Mouse (Mus musculus) layer of hippocampus, postnatal 36 days (tissue): ENCODE data around the gene Rspry1. TPM values are rescaled to one million over a fixed set of nuclear protein-coding genes. Genes with fewer than 3 reads are reported as not detected.
A peak's percentile ranks its signal among the peaks of the same experiment; 100 is the strongest.

Source experiments
- DNase-seq, 2 experiments: peaks; one replicate each; pipeline ENCODE4 v3.0.0; 2022
- total RNA-seq, 2 experiments: library from RNA; stranded (reverse); gene quantifications; 2 replicates each; pipeline ENCODE4 v1.2.3; 2021

The Rspry1 gene
- total RNA-seq, 2 experiments from 2014 or later = 26.1 to 27.0 TPM

- DNase-seq = no peak
These were observed 2.3 kb downstream of the Rspry1 start for GRCm38 (mm10) chr8:94604030-94604429.

GRCm38 (mm10) chr8:94607064-94607463 lies 5.3 kb downstream of the Rspry1 start:
- no peak for DNase-seq

- DNase-seq = no peak
These were observed 23.1 kb downstream of the Rspry1 start for GRCm38 (mm10) chr8:94624885-94625284.

GRCm38 (mm10) chr8:94633564-94634194 lies 31.9 kb downstream of the Rspry1 start:
- DNase-seq = no peak

GRCm38 (mm10) chr8:94634211-94634610 lies 32.5 kb downstream of the Rspry1 start:
- no peak for DNase-seq

GRCm38 (mm10) chr8:94641183-94641582 lies 39.4 kb downstream of the Rspry1 start:
- no peak for DNase-seq

DNA sequence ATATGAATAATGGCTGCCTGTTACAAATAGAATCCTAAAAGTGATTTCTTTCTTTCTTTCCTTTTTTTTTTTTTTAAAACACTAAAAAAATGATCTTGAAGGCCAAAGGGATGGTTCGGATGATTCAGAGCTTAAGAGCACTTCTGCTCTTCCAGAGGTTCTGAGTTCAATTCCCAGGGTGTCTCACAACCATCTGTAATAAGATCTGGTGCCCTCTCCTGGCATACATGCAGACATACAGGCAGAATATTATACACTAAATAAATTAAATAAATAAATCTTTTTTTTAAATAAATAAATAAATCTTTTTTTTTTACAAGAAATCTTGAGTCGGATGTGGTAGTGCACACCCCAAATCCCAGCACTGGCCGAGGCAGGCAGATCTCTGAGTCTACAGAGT lies 40.2 kb downstream of the Rspry1 start:
- DNase-seq = no peak

DNA sequence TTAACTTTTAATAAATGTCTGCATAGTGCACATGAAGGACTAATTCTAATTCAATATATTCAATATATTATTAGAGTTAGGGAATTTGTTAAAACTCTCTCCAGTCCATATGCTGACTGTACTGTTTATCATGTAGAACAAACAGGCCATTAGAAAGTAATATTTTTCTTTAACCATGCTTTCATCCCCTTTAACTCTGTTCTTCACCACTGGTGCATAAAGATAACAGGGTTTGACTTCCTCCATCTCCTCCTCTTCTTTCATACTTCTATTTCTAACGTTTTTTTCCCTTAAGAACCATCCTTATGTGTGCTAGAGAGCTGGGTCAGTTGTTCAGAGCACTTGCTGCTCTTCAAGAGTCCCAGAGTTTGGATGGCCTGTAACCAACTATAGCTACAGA lies 43.5 kb downstream of the Rspry1 start:
- DNase-seq = no peak

DNA sequence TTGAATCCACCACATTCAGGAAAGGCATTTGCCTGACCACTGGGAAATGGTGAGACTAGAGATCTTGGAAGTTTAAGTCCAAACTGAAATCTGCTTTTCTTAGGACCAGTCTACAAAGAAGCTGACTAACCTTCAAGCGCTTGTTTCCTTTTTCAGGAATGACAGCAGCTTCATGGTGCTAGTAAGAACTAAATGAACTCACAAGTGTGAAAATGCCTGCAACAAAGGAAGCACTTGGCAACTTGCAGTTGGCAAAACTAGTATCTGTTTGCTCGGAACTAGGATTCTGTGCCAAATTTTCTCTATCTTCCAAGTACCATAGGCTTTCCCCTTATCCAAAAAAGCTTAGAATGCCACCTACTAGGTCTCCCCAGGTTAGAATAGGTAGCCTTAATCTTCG lies 44.4 kb downstream of the Rspry1 start:
- no peak for DNase-seq

DNA sequence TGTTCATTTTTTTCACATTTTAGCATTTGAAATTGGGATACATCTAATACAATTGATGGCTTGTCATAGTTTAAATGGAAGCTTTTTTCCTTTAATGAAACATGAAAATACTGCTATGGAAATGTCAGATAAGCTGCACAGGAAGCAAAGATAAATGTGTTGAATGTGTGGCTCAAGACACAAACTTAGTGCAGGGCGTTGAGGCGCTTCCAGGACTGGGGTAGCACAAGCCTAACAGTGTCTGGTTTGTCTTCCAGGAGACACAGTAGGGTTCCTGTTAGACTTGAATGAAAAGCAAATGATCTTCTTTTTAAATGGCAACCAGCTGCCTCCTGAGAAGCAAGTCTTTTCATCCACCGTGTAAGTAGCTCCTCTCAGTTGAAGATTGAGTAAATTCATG lies 47.8 kb downstream of the Rspry1 start:
- DNase-seq = no peak

DNA sequence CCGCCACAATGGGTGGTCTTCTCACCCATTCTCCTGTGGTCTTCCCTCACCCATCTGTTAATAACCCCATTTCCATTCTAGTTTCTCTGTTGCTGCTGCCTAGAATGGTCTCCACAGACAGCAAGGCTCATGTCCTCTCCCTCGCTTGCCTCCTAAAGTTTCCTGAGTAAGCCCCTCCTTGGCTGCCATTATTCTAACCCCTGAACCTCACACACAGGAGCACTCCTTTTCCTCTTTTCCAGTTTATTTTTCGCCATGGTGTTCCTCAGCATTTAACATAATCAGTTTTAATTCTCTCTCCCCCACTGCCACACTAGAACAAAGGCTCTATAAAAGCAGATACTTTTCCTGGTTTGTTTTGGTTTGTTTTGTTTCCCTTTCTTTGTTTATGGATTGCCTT lies 51.2 kb downstream of the Rspry1 start:
- no peak for DNase-seq

- DNase-seq = no peak
These were observed 53.3 kb downstream of the Rspry1 start for GRCm38 (mm10) chr8:94654994-94655393.

DNA sequence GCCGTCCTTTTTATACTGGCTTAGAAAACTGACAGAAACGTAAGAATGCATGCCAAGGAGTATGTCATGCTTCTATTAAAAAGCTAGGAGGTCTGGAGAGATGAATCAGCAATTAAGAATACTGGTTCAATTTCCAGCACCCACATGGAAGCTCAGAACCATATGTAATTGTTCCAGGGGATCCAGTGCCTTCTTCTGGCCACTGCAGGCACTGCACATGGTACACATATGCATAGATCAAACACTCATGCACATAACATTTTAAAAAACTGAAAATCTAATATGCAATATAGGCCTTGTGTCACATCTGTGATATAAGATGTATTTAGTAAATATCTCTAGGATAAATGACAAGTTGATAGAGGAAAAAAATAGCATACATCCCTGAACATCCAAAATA lies 56.3 kb downstream of the Rspry1 start:
- DNase-seq = no peak

GRCm38 (mm10) chr8:94660418-94660817 lies 58.7 kb downstream of the Rspry1 start:
- no peak for DNase-seq

- no peak for DNase-seq
These were observed 63.0 kb downstream of the Rspry1 start for GRCm38 (mm10) chr8:94664722-94665121.

DNA sequence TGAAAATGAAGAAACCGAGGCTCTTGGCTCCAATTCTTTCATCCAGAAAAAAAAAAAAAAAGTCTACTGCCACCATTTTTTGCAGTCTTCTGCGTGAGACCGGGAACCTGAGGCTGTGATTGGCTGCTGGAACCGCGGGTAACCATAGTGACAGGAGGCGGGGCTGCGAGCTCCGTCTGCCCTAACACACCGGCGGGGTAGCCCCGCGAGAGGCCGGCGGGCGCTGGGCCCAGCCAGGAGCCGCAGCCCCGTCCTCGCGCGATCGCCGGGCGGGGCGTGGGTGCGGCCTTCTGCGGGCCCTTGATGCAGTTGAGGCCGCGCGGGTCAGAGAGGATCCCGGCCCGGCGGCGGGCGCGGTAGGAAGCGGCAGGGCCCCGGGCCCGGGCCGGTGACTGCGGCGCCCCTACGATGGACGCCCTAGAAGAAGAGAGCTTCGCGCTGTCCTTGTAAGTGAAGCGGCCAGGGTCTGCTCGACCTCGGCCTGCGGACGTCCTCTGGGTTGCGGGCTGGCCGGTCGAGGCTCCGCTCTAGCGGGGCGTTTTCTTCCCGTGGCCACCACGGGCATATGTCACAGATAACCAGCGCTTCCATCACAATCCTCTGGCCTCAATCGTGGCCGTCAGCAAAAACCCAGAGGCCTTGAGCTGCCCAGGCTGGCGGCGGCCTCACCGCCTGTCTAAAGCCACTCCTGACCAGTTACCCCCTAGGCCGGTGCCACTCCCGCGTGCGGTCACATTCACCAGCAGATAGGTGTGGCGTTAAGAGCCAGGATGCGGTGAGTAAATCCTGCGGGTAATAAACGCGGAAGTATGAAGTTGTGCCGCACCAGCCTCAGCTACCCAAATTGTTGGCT lies 64.9 kb downstream of the Rspry1 start, which contains the start of gene Arl2bp:
Gene Arl2bp, plus strand, starts transcription at position 145 of the 853 bp plus-strand sequence.
- peak; percentile 91 for DNase-seq

DNA sequence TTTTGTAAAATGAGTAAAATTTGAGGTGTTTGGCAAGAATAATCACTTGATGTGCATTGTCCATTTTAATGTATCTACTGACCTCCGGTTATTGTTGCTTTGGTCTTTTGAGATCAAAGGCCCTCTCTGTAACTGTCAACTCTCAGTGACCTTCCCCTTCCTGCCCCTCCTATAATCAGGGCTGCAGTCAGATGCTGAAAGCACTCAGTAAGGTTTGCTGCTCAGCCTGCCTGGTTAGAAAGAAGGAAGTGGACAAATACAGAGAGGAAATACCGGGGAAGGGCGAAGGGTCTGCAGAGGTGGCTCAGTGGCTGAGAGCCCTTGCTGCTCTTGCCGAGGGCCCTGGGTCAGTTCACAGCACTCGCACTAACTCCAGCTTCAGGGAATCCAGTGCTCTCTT lies 72.6 kb downstream of the Rspry1 start:
- no peak for DNase-seq

DNA sequence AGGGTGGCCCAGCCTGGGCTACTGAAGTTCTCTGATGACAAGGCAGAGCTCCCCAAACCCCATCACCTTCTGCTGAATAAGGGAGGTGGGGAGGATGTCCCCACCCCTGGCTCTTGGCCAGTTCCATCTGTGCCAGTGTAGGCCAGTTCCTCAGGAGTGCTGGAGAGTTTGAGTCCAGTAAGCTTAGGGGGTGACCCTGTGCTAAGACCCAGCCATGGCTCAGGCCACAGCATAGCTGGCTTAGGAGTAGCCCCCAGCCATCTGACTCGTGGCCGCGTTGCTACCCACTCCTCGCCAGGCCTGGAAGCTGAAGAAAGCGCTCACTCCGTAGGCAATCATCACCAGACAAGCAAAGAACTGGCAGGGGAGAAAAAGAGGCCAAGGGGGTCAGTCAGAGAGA lies 74.2 kb downstream of the Rspry1 start:
- DNase-seq = no peak

DNA sequence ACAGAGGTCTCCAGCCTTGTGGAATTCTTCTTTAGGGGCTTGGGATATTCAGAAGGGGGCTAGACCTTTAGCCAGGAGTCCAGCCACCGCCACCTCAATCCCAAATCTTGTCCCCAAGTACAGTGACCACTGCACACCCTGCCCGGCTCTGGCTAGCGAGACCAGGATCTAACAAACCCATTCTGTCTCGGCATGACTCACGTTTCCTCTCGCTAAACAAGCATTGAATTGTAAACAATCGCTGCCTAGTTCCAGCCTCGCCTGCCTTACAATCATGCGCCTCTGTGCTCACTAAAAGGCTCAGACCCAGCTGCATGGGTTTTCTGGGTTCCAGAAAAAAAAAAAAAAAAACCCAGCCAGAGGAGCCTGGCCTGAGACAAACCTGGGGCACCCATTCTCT lies 76.8 kb downstream of the Rspry1 start:
- peak in 1 of 2 experiments; percentile 36 for DNase-seq

DNA sequence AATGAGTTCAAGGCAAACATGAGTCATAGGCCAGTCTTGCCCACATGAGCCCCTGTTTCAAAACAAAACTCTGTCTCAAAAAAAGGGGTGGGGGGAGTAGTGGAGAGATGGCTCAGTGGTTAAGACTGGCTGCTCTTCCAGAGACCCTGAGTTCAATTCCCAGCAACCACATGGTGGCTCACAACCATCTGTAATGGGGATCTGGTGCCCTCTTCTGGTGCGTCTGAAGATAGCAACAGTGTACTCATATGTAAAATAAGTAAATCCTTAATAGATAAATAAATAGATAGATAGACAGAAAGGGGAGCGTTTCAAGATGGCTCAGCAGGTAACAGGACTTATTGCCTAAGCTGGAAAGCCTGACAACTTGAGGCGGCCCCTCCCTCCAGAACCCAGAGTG lies 78.7 kb downstream of the Rspry1 start:
- DNase-seq = no peak

- DNase-seq = no peak
These were observed 81.2 kb downstream of the Rspry1 start for GRCm38 (mm10) chr8:94682732-94683524.

DNA sequence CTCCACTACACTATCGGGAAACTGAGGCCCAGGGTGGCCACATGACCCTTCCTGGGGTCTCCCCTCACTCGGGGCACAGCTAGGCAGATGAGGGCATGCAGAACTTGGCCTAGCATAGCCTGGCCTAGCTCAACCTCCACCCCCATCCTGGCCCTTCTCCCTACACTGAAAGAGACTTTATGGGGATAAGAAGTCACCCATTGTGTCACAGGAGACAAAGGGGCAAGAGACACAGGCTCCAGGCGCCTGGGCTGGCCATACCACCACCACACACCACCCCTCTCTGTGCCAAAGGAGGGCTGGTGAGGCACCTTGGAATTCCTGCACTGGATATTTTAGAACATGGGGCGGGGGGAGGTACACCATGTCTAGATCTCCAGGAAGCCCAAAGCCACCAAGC lies 82.5 kb downstream of the Rspry1 start:
- DNase-seq = no peak

GRCm38 (mm10) chr8:94685953-94686352 lies 84.2 kb downstream of the Rspry1 start:
- no peak for DNase-seq
